ENCODE assay signal across 12 mouse cellular contexts in genomic region chr6:95596766-95597750, GRCm38 (mm10).
DNase-seq lines count a peak whose midpoint lies in the region; ATAC-seq and TF ChIP-seq lines count a peak whose summit lies in the region.
"Had no signal": no experiment of that assay in that cellular context is flagged by ENCODE, and none has a peak within 500 bp of the region (broad histone marks: within the 10 kb centered on the region; RNA-seq: fewer than 3 reads in every experiment).

No protein-coding gene starts in this region.

- TF ChIP-seq POLR2A in brain, embryonic 14.5 days (IDR thresholded peaks at IDR 0.05; ENCODE audit: borderline replicate concordance, extremely low read depth, insufficient read depth, insufficient read length, poor library complexity, severe bottlenecking), result no peak

- no peaks in the 10 kb centered on the region for H3K27me3 ChIP-seq in hindbrain, postnatal 0 days (ENCODE audit: insufficient read depth, low read length)
- no peaks in the 10 kb centered on the region for H3K27me3 ChIP-seq in hindbrain, embryonic 14.5 days (ENCODE audit: control insufficient read depth, insufficient read depth, low read length)
- H3K27me3 ChIP-seq: heart, embryonic 15.5 days had no signal

- peak; percentile 34 for DNase-seq in hindbrain, postnatal 0 days (ENCODE audit: low spot score)
- no peak for DNase-seq in hindbrain, embryonic 14.5 days (ENCODE audit: low spot score)
- DNase-seq in brain, embryonic 14.5 days (ENCODE audit: low read depth), result peak; percentile 24
- peak; percentile 43 for DNase-seq in kidney, adult 11 months
- peak; percentile 23 to 60 for DNase-seq in lung, postnatal 4 days
- no peak for DNase-seq in left cerebral cortex, postnatal 14 days (ENCODE audit: low spot score in 2 of 2)
- no peak for DNase-seq in cerebellum, adult 9-10 months
- no peak for DNase-seq in thymus, postnatal 25 days
- DNase-seq: layer of hippocampus, postnatal 36 days; thymus, postnatal 14 days had no signal

- H3K27ac ChIP-seq in hindbrain, postnatal 0 days, result no peak overlapping the region
- H3K27ac ChIP-seq in hindbrain, embryonic 14.5 days, result no peak overlapping the region
- H3K27ac ChIP-seq: heart, embryonic 15.5 days had no signal

- H3K4me2 ChIP-seq in hindbrain, postnatal 0 days (ENCODE audit: low read depth, low read length), result no peak overlapping the region
- no peak overlapping the region for H3K4me2 ChIP-seq in hindbrain, embryonic 14.5 days (replicated peaks)
- H3K4me2 ChIP-seq: heart, embryonic 15.5 days; midbrain, embryonic 11.5 days had no signal

- no peak; the same call in 1 of the 2 replicates for ATAC-seq in hindbrain, postnatal 0 days
- no peak for ATAC-seq in hindbrain, embryonic 14.5 days (ENCODE audit: low FRiP score)

- intact Hi-C loops in left cerebral cortex, postnatal 14 days (cut with DNase I), result no loop called here

- H3K4me1 ChIP-seq in hindbrain, postnatal 0 days (ENCODE audit: insufficient read depth, low read length), result no peaks in the 10 kb centered on the region
- no peaks in the 10 kb centered on the region for H3K4me1 ChIP-seq in hindbrain, embryonic 14.5 days (replicated peaks; ENCODE audit: control insufficient read depth, insufficient read depth, low read length)

- H3K4me3 ChIP-seq in hindbrain, postnatal 0 days (ENCODE audit: low read length), result no peak overlapping the region
- no peak overlapping the region for H3K4me3 ChIP-seq in hindbrain, embryonic 14.5 days (replicated peaks; ENCODE audit: low read length)
- H3K4me3 ChIP-seq: heart, embryonic 15.5 days had no signal

- no peaks in the 10 kb centered on the region for H3K9me3 ChIP-seq in hindbrain, postnatal 0 days (ENCODE audit: low read length)
- H3K9me3 ChIP-seq in hindbrain, embryonic 14.5 days (ENCODE audit: control insufficient read depth, low read length), result no peaks in the 10 kb centered on the region
- H3K9me3 ChIP-seq: heart, embryonic 15.5 days had no signal

- no peak overlapping the region for H3K9ac ChIP-seq in hindbrain, postnatal 0 days (replicated peaks; ENCODE audit: low read length)
- no peak overlapping the region for H3K9ac ChIP-seq in hindbrain, embryonic 14.5 days
- H3K9ac ChIP-seq: heart, embryonic 15.5 days had no signal

- WGBS in hindbrain, postnatal 0 days, result 62% methylated on average over 15 of the region's 15 CpGs
- 74% methylated on average over 15 of the region's 15 CpGs for WGBS in hindbrain, embryonic 14.5 days

- no peaks in the 10 kb centered on the region for H3K36me3 ChIP-seq in hindbrain, postnatal 0 days (ENCODE audit: insufficient read depth, low read length)
- H3K36me3 ChIP-seq in hindbrain, embryonic 14.5 days (replicated peaks; ENCODE audit: control insufficient read depth, insufficient read depth), result no peaks in the 10 kb centered on the region
- H3K36me3 ChIP-seq: heart, embryonic 15.5 days had no signal

- no peak for TF ChIP-seq CTCF in hindbrain, postnatal 0 days (IDR thresholded peaks at IDR 0.05; ENCODE audit: low read depth)
- TF ChIP-seq CTCF in brain, embryonic 14.5 days (IDR thresholded peaks at IDR 0.05; ENCODE audit: borderline replicate concordance, extremely low read depth, insufficient read depth, insufficient read length), result no peak

Comparison
In these comparisons a context has a peak if more than half of its experiments do, and no peak if none do; other contexts are left out.
1. DNase-seq: peak in hindbrain, postnatal 0 days (single experiment), brain, embryonic 14.5 days (single experiment), kidney, adult 11 months (single experiment) and lung, postnatal 4 days (2 of 2); none in hindbrain, embryonic 14.5 days (single experiment), left cerebral cortex, postnatal 14 days (0 of 2), cerebellum, adult 9-10 months (single experiment) and thymus, postnatal 25 days (single experiment).